Mouse (Mus musculus) MEL (cell line): Measurements from ENCODE around the gene Exosc6. TPM values are rescaled to one million over a fixed set of nuclear protein-coding genes. Genes with fewer than 3 reads are reported as not detected.

Source experiments
- DNase-seq: peaks from one replicate; pipeline ENCODE4 v3.0.0; 2011; ENCODE audit warnings: low read depth, low spot score
- H3K27ac ChIP-seq: 2 replicates; pipeline ENCODE4 v1.5.1; 2012; ENCODE audit warnings: low read depth, mild to moderate bottlenecking, control low read depth, low read length, moderate library complexity; ENCODE audit not compliant: control insufficient read depth
- H3K27me3 ChIP-seq, 2 experiments: fragments of 150-350 bp in 1 of 2; sonication (generic) in 1 of 2; 2 replicates each; pipeline ENCODE4 v1.6.1; 2012; ENCODE audit warnings: low read length in 2 of 2, mild to moderate bottlenecking in 2 of 2, improper control_type of control experiment in 1 of 2, moderate library complexity in 1 of 2; ENCODE audit not compliant: insufficient read depth in 2 of 2, control insufficient read depth in 1 of 2
- H3K36me3 ChIP-seq, 2 experiments: 2 replicates each; pipeline ENCODE4 v1.6.1; 2012 to 2014; ENCODE audit warnings: low read length in 2 of 2, improper control_type of control experiment in 1 of 2, inconsistent platforms in 1 of 2, mild to moderate bottlenecking in 1 of 2; ENCODE audit not compliant: insufficient read depth in 2 of 2, control insufficient read depth in 1 of 2
- H3K4me1 ChIP-seq, 2 experiments: fragments of 150-350 bp in 1 of 2; sonication (generic) in 1 of 2; 2 replicates each; pipeline ENCODE4 v1.6.1; 2012; ENCODE audit warnings: low read length in 2 of 2, improper control_type of control experiment in 1 of 2, mild to moderate bottlenecking in 1 of 2; ENCODE audit not compliant: insufficient read depth in 2 of 2, control insufficient read depth in 1 of 2
- H3K4me3 ChIP-seq, 2 experiments: fragments of 150-350 bp in 1 of 2; sonication (generic) in 1 of 2; 2 replicates each; pipeline ENCODE4 v1.5.1; 2012; ENCODE audit warnings: low read depth in 2 of 2, low read length in 2 of 2, mild to moderate bottlenecking in 2 of 2, moderate library complexity in 2 of 2, control low read depth in 1 of 2, improper control_type of control experiment in 1 of 2; ENCODE audit not compliant: control insufficient read depth in 1 of 2, insufficient read depth in 1 of 2
- H3K79me2 ChIP-seq: 2 replicates; pipeline ENCODE4 v1.6.1; 2012; ENCODE audit warnings: mild to moderate bottlenecking, low read length, moderate library complexity; ENCODE audit not compliant: control insufficient read depth, poor library complexity, insufficient read depth
- H3K9ac ChIP-seq: 2 replicates; pipeline ENCODE4 v1.6.1; 2012; ENCODE audit warnings: low read depth, mild to moderate bottlenecking, control low read depth, low read length, moderate library complexity; ENCODE audit not compliant: control insufficient read depth, poor library complexity, severe bottlenecking
- H3K9me3 ChIP-seq: fragments of 150-350 bp; sonication (generic); replicated peaks from 2 replicates; pipeline ENCODE4 v1.6.1; 2012; ENCODE audit warnings: mild to moderate bottlenecking, low read length, improper control_type of control experiment, moderate library complexity; ENCODE audit not compliant: insufficient read depth
- BHLHE40 ChIP-seq: IDR thresholded peaks from 2 replicates; pipeline ENCODE4 v1.6.1; 2012; ENCODE audit warnings: low read depth, mild to moderate bottlenecking, inconsistent platforms, low read length, improper control_type of control experiment, borderline replicate concordance
- CHD1 ChIP-seq: IDR thresholded peaks from 2 replicates; pipeline ENCODE4 v1.6.1; 2012; ENCODE audit warnings: low read depth, mild to moderate bottlenecking, inconsistent platforms, low read length, improper control_type of control experiment
- CHD2 ChIP-seq: IDR thresholded peaks from 2 replicates; pipeline ENCODE4 v1.6.1; 2011; ENCODE audit warnings: low read length, improper control_type of control experiment
- CTCF ChIP-seq, 3 experiments: IDR thresholded peaks in 2 of 3; conservative IDR thresholded peaks in 1 of 3; 2 replicates each; pipeline ENCODE4 v1.5.1; 2011 to 2012; ENCODE audit warnings: low read length in 3 of 3, low read depth in 2 of 3, mild to moderate bottlenecking in 2 of 3, improper control_type of control experiment in 1 of 3, inconsistent platforms in 1 of 3, mixed read lengths in 1 of 3, moderate library complexity in 1 of 3; ENCODE audit not compliant: control insufficient read depth in 1 of 3, insufficient read depth in 1 of 3, poor library complexity in 1 of 3, severe bottlenecking in 1 of 3
- E2F4 ChIP-seq: IDR thresholded peaks from 2 replicates; pipeline ENCODE4 v1.6.1; 2011; ENCODE audit warnings: low read depth, low read length, improper control_type of control experiment, borderline replicate concordance
- ELF1 ChIP-seq: IDR thresholded peaks from 2 replicates; pipeline ENCODE4 v1.6.1; 2014; ENCODE audit warnings: low read depth, mild to moderate bottlenecking, inconsistent platforms, low read length, improper control_type of control experiment, moderate library complexity
- EP300 ChIP-seq, 2 experiments: IDR thresholded peaks; 2 replicates each; pipeline ENCODE4 v1.6.1; 2011; ENCODE audit warnings: improper control_type of control experiment in 2 of 2, low read length in 2 of 2, low read depth in 1 of 2, mild to moderate bottlenecking in 1 of 2
- ETS1 ChIP-seq: IDR thresholded peaks from 2 replicates; pipeline ENCODE4 v1.6.1; 2012; ENCODE audit warnings: low read depth, mild to moderate bottlenecking, inconsistent platforms, low read length, improper control_type of control experiment, moderate library complexity
- GABPA ChIP-seq: IDR thresholded peaks from 2 replicates; pipeline ENCODE4 v1.6.1; 2012; ENCODE audit warnings: low read depth, mild to moderate bottlenecking, inconsistent platforms, low read length, improper control_type of control experiment, moderate library complexity
- GATA1 ChIP-seq: IDR thresholded peaks from 2 replicates; pipeline ENCODE4 v1.6.1; 2011; ENCODE audit warnings: low read depth, low read length, improper control_type of control experiment
- HCFC1 ChIP-seq: IDR thresholded peaks from 2 replicates; pipeline ENCODE4 v1.6.1; 2012; ENCODE audit warnings: low read depth, mild to moderate bottlenecking, inconsistent platforms, low read length, improper control_type of control experiment, moderate library complexity
- JUND ChIP-seq: IDR thresholded peaks from 2 replicates; pipeline ENCODE4 v1.6.1; 2011; ENCODE audit warnings: low read depth, mild to moderate bottlenecking, improper control_type of control experiment, low read length
- KAT2A ChIP-seq: conservative IDR thresholded peaks from 2 replicates; pipeline ENCODE4 v1.6.1; 2012; ENCODE audit warnings: low read depth, low read length, improper control_type of control experiment, inconsistent platforms
- MAFK ChIP-seq: IDR thresholded peaks from 2 replicates; pipeline ENCODE4 v1.6.1; 2011; ENCODE audit warnings: low read depth, mild to moderate bottlenecking, low read length, improper control_type of control experiment, borderline replicate concordance
- MAX ChIP-seq: IDR thresholded peaks from 2 replicates; pipeline ENCODE4 v1.6.1; 2011; ENCODE audit warnings: low read length, improper control_type of control experiment
- MEF2A ChIP-seq: IDR thresholded peaks from 2 replicates; pipeline ENCODE4 v1.6.1; 2014; ENCODE audit warnings: low read depth, mild to moderate bottlenecking, inconsistent platforms, low read length, improper control_type of control experiment; ENCODE audit not compliant: poor library complexity, insufficient replicate concordance, severe bottlenecking; ENCODE audit errors: extremely low read depth
- MXI1 ChIP-seq: IDR thresholded peaks from 2 replicates; pipeline ENCODE4 v1.6.1; 2011; ENCODE audit warnings: mild to moderate bottlenecking, low read depth, low read length, improper control_type of control experiment
- MYB ChIP-seq: IDR thresholded peaks from 2 replicates; pipeline ENCODE4 v1.6.1; 2011; ENCODE audit warnings: mild to moderate bottlenecking, low read depth, low read length, improper control_type of control experiment
- MYC ChIP-seq: IDR thresholded peaks from 2 replicates; pipeline ENCODE4 v1.6.1; 2011; ENCODE audit warnings: low read depth, mild to moderate bottlenecking, low read length, improper control_type of control experiment, moderate library complexity
- NELFE ChIP-seq: IDR thresholded peaks from 2 replicates; pipeline ENCODE4 v1.6.1; 2011; ENCODE audit warnings: low read depth, low read length, improper control_type of control experiment
- NRF1 ChIP-seq: IDR thresholded peaks from 2 replicates; pipeline ENCODE4 v1.6.1; 2014; ENCODE audit warnings: low read depth, mild to moderate bottlenecking, inconsistent platforms, low read length, improper control_type of control experiment, moderate library complexity; ENCODE audit not compliant: poor library complexity, insufficient read depth, severe bottlenecking
- POLR2AphosphoS2 ChIP-seq: IDR thresholded peaks from 2 replicates; pipeline ENCODE4 v1.6.1; 2011; ENCODE audit warnings: low read length, improper control_type of control experiment
- RAD21 ChIP-seq: IDR thresholded peaks from 2 replicates; pipeline ENCODE4 v1.6.1; 2011; ENCODE audit warnings: mild to moderate bottlenecking, low read depth, low read length, improper control_type of control experiment
- RCOR1 ChIP-seq: IDR thresholded peaks from 2 replicates; pipeline ENCODE4 v1.6.1; 2012; ENCODE audit warnings: low read depth, mild to moderate bottlenecking, inconsistent platforms, low read length, improper control_type of control experiment
- SIN3A ChIP-seq: IDR thresholded peaks from 2 replicates; pipeline ENCODE4 v1.6.1; 2012; ENCODE audit warnings: low read length, improper control_type of control experiment, inconsistent platforms
- SMC3 ChIP-seq: IDR thresholded peaks from 2 replicates; pipeline ENCODE4 v1.6.1; 2011; ENCODE audit warnings: low read depth, low read length, improper control_type of control experiment
- TAL1 ChIP-seq: IDR thresholded peaks from 2 replicates; pipeline ENCODE4 v1.6.1; 2012; ENCODE audit warnings: mild to moderate bottlenecking, inconsistent platforms, low read length, moderate library complexity, mixed read lengths
- TBP ChIP-seq: IDR thresholded peaks from 2 replicates; pipeline ENCODE4 v1.8.0; 2011; ENCODE audit warnings: low read depth, low read length, improper control_type of control experiment
- TCF12 ChIP-seq: IDR thresholded peaks from 2 replicates; pipeline ENCODE4 v1.6.1; 2014; ENCODE audit warnings: low read depth, mild to moderate bottlenecking, inconsistent platforms, low read length, improper control_type of control experiment, moderate library complexity
- UBTF ChIP-seq: IDR thresholded peaks from 2 replicates; pipeline ENCODE4 v1.6.1; 2012; ENCODE audit warnings: low read depth, mild to moderate bottlenecking, inconsistent platforms, low read length, improper control_type of control experiment, moderate library complexity, borderline replicate concordance; ENCODE audit not compliant: insufficient read depth
- USF1 ChIP-seq: IDR thresholded peaks from 2 replicates; pipeline ENCODE4 v1.6.1; 2014; ENCODE audit warnings: low read depth, mild to moderate bottlenecking, inconsistent platforms, low read length, improper control_type of control experiment, moderate library complexity
- USF2 ChIP-seq, 2 experiments: IDR thresholded peaks; 2 replicates each; pipeline ENCODE4 v1.6.1; 2011 to 2012; ENCODE audit warnings: improper control_type of control experiment in 2 of 2, low read length in 2 of 2, borderline replicate concordance in 1 of 2, inconsistent platforms in 1 of 2, low read depth in 1 of 2, mild to moderate bottlenecking in 1 of 2; ENCODE audit not compliant: insufficient read depth in 1 of 2
- ZC3H11A ChIP-seq: IDR thresholded peaks from 2 replicates; pipeline ENCODE4 v1.6.1; 2012; ENCODE audit warnings: low read depth, mild to moderate bottlenecking, inconsistent platforms, low read length, improper control_type of control experiment
- ZKSCAN1 ChIP-seq: IDR thresholded peaks from 2 replicates; pipeline ENCODE4 v1.6.1; 2012; ENCODE audit warnings: low read depth, mild to moderate bottlenecking, inconsistent platforms, low read length, improper control_type of control experiment, moderate library complexity
- ZMIZ1 ChIP-seq: IDR thresholded peaks from 2 replicates; pipeline ENCODE4 v1.6.1; 2012; ENCODE audit warnings: low read depth, mild to moderate bottlenecking, inconsistent platforms, low read length, improper control_type of control experiment, moderate library complexity
- ZNF384 ChIP-seq: IDR thresholded peaks from 2 replicates; pipeline ENCODE4 v1.6.1; 2012; ENCODE audit warnings: low read depth, mild to moderate bottlenecking, inconsistent platforms, low read length, improper control_type of control experiment
- polyA plus RNA-seq, 2 experiments: library from polyadenylated mRNA; stranded (reverse) in 1 of 2; unstranded in 1 of 2; fragments of >175 nt in 1 of 2; fragments of >200 nt in 1 of 2; gene quantifications; 2 replicates each; pipeline versions ENCODE4 v1.2.1 to v1.2.4; 2012; ENCODE audit warnings: low replicate concordance in 2 of 2, low read depth in 1 of 2; ENCODE audit not compliant: insufficient read length in 2 of 2, insufficient read depth in 1 of 2, missing spikeins in 1 of 2
- total RNA-seq: library from RNA; depleted of rRNA; stranded (reverse); fragments of 300-350 nt; gene quantifications from 2 replicates; pipeline ENCODE4 v1.2.3, GENCODE M21; 2012; rRNA removed

Gene Exosc6
- 19.2 and 26.4 TPM in 2 replicates for total RNA-seq
- 1 to 10 TPM in 1 of 2 experiments, not detected in 1; 8.0 TPM for polyA plus RNA-seq

DNA sequence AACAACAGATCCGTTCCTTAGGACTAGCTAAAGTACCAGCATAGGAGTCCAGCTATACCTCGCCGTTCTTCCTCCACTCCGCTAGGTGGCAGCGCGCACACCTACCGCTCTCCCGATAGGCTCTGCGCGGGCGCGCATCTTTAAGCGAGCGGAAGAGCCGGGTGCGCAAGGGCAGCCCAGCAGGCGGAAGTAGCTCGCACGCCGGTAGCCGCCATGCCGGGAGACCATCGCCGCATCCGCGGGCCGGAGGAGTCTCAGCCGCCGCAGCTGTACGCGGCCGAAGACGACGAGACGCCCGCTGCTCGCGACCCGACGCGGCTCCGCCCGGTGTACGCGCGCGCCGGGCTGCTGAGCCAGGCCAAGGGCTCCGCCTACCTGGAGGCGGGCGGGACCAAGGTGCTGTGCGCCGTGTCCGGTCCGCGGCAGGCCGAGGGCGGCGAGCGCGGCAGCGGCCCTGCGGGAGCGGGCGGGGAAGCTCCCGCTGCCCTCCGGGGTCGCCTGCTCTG is at the start of gene Exosc6:
TSS of gene Exosc6 (plus strand) at position 182 of the 506 bp plus-strand sequence.
- Histone ChIP-seq H3K79me2 (peaks cover 20% of the 10 kb centered on the region), H3K9ac (peak within 1 kb of the TSS; percentile 98), H3K9me3 (no peaks in the 10 kb centered on the region), H3K27me3 (no peaks in the 10 kb centered on the region), H3K4me3 (peak within 1 kb of the TSS; percentile 62 to 98), H3K4me1 (peaks cover 4 to 26% of the 10 kb centered on the region in 2 experiments), H3K27ac (peak within 1 kb of the TSS; percentile 90), H3K36me3 (peaks cover 12 to 22% of the 10 kb centered on the region in 2 experiments)
- peak; percentile 97 for DNase-seq
- TF ChIP-seq SMC3, result peak; percentile 36; the same call in 1 of the 2 replicates
- no peak for TF ChIP-seq ETS1
- TF ChIP-seq GATA1, result no peak
- peak; percentile 100 for TF ChIP-seq POLR2AphosphoS2
- no peak for TF ChIP-seq TAL1
- TF ChIP-seq ELF1, result peak; percentile 94
- peak; percentile 80; the same call in 1 of the 2 replicates for TF ChIP-seq MAX
- TF ChIP-seq E2F4, result no peak
- no peak for TF ChIP-seq RCOR1
- no peak for TF ChIP-seq ZC3H11A
- TF ChIP-seq ZNF384, result no peak
- TF ChIP-seq BHLHE40, result no peak
- TF ChIP-seq ZKSCAN1, result no peak
- TF ChIP-seq CTCF (IDR thresholded peaks at IDR 0.05 in 2 of 3, conservative IDR thresholded peaks at IDR 0.05 in 1 of 3; ENCODE audit: control insufficient read depth in 1 of 3, insufficient read depth in 1 of 3, low read depth in 2 of 3, low read length in 3 of 3, poor library complexity in 1 of 3, severe bottlenecking in 1 of 3), result peak; percentile 87 to 89 (median 88)
- peak; percentile 82 for TF ChIP-seq NELFE
- TF ChIP-seq MYC, result peak; percentile 47; the same call in 1 of the 2 replicates
- TF ChIP-seq USF1, result no peak
- TF ChIP-seq RAD21, result no peak; the same call in 1 of the 2 replicates
- TF ChIP-seq MEF2A, result no peak
- TF ChIP-seq CHD2, result no peak
- TF ChIP-seq EP300 (IDR thresholded peaks at IDR 0.05; ENCODE audit: low read depth in 1 of 2, low read length in 2 of 2), result no peak
- TF ChIP-seq HCFC1, result peak; percentile 95
- TF ChIP-seq KAT2A, result peak; percentile 76
- no peak; the same call in 1 of the 2 replicates for TF ChIP-seq GABPA
- peak; percentile 73 for TF ChIP-seq SIN3A
- no peak for TF ChIP-seq MYB
- no peak for TF ChIP-seq TCF12
- no peak for TF ChIP-seq CHD1
- no peak for TF ChIP-seq JUND
- 0 out of 2 replicates have a peak, but pooled peaks have one; percentile 30 for TF ChIP-seq UBTF
- peak; percentile 79 for TF ChIP-seq ZMIZ1
- TF ChIP-seq MXI1, result peak; percentile 81
- no peak for TF ChIP-seq USF2 (IDR thresholded peaks at IDR 0.05; ENCODE audit: borderline replicate concordance in 1 of 2, insufficient read depth in 1 of 2, low read depth in 1 of 2, low read length in 2 of 2)
- TF ChIP-seq TBP, result no peak
- peak; percentile 75 for TF ChIP-seq NRF1
- TF ChIP-seq MAFK, result no peak
